Mouse (Mus musculus): ENCODE measurements around the gene P2ry6. TPM values are rescaled to one million over a fixed set of nuclear protein-coding genes. Genes with fewer than 3 reads are reported as not detected.

Gene P2ry6
- total RNA-seq, 1 experiment, result 0.45 TPM

GRCm38 (mm10) chr7:100908061-100908460, 66.4 kb downstream of the P2ry6 start:
- Histone ChIP-seq H3K27ac (ENCODE audit: insufficient read depth, low read depth, low read length, poor library complexity, severe bottlenecking) (no peak overlapping the region), H3K4me3 (ENCODE audit: insufficient read depth in 1 of 2, low read depth in 1 of 2, low read length in 2 of 2, poor library complexity in 1 of 2, severe bottlenecking in 1 of 2) (peak overlapping the region; percentile 11 to 42; a peak in 3 of 4 replicates), H3K9me3 (ENCODE audit: control insufficient read depth, insufficient read depth, low read depth, low read length) (no peaks in the 10 kb centered on the region), H3K4me1 (ENCODE audit: control insufficient read depth in 2 of 2, insufficient read depth in 2 of 2, low read length in 2 of 2, poor library complexity in 1 of 2) (peaks cover 4 to 10% of the 10 kb centered on the region in 2 experiments; a peak in 2 of 4 replicates), H3K9ac (ENCODE audit: insufficient read depth, low read depth, low read length, poor library complexity, severe bottlenecking) (peak overlapping the region; percentile 58), H3K36me3 (ENCODE audit: control insufficient read depth, insufficient read depth, low read length, poor library complexity, severe bottlenecking) (peaks cover 3% of the 10 kb centered on the region; the same call in 1 of the 2 replicates)
- DNase-seq (ENCODE audit: low read depth, low spot score), result no peak
- TF ChIP-seq MAFK (IDR thresholded peaks at IDR 0.05; ENCODE audit: insufficient read depth, low read depth, low read length) (no peak), HCFC1 (IDR thresholded peaks at IDR 0.05; ENCODE audit: borderline replicate concordance, insufficient read depth, low read length) (no peak), CHD2 (IDR thresholded peaks at IDR 0.05; ENCODE audit: low read depth, low read length) (no peak)
- in situ Hi-C loops (cut with MboI; ENCODE audit: low sequenced_read_pairs in 2 of 2, unreplicated experiment in 2 of 2), result no loop called here

- TF ChIP-seq MAFK (IDR thresholded peaks at IDR 0.05; ENCODE audit: insufficient read depth, low read depth, low read length), result no peak
- no peak for TF ChIP-seq CHD2 (IDR thresholded peaks at IDR 0.05; ENCODE audit: low read depth, low read length)
- TF ChIP-seq ZC3H11A (IDR thresholded peaks at IDR 0.05; ENCODE audit: borderline replicate concordance, low read depth, low read length), result peak; percentile 53; the same call in 1 of the 2 replicates
- TF ChIP-seq ZNF384 (IDR thresholded peaks at IDR 0.05; ENCODE audit: low read depth, low read length), result peak; percentile 91
- TF ChIP-seq HCFC1 (IDR thresholded peaks at IDR 0.05; ENCODE audit: borderline replicate concordance, insufficient read depth, low read length), result no peak
- Histone ChIP-seq H3K36me3 (ENCODE audit: control insufficient read depth, insufficient read depth, low read length, poor library complexity, severe bottlenecking) (peaks cover 3% of the 10 kb centered on the region; the same call in 1 of the 2 replicates), H3K4me3 (ENCODE audit: insufficient read depth in 1 of 2, low read depth in 1 of 2, low read length in 2 of 2, poor library complexity in 1 of 2, severe bottlenecking in 1 of 2) (no peak overlapping the region), H3K4me1 (ENCODE audit: control insufficient read depth in 2 of 2, insufficient read depth in 2 of 2, low read length in 2 of 2, poor library complexity in 1 of 2) (peaks cover 4 to 10% of the 10 kb centered on the region in 2 experiments; a peak in 2 of 4 replicates), H3K9me3 (ENCODE audit: control insufficient read depth, insufficient read depth, low read depth, low read length) (no peaks in the 10 kb centered on the region), H3K9ac (ENCODE audit: insufficient read depth, low read depth, low read length, poor library complexity, severe bottlenecking) (no peak overlapping the region), H3K27ac (ENCODE audit: insufficient read depth, low read depth, low read length, poor library complexity, severe bottlenecking) (no peak overlapping the region)
- in situ Hi-C loops (cut with MboI; ENCODE audit: low sequenced_read_pairs in 2 of 2, unreplicated experiment in 2 of 2), result no loop called here
- DNase-seq (ENCODE audit: low read depth, low spot score), result peak; percentile 51
These were observed 67.2 kb downstream of the P2ry6 start for GRCm38 (mm10) chr7:100907231-100907630.

DNA sequence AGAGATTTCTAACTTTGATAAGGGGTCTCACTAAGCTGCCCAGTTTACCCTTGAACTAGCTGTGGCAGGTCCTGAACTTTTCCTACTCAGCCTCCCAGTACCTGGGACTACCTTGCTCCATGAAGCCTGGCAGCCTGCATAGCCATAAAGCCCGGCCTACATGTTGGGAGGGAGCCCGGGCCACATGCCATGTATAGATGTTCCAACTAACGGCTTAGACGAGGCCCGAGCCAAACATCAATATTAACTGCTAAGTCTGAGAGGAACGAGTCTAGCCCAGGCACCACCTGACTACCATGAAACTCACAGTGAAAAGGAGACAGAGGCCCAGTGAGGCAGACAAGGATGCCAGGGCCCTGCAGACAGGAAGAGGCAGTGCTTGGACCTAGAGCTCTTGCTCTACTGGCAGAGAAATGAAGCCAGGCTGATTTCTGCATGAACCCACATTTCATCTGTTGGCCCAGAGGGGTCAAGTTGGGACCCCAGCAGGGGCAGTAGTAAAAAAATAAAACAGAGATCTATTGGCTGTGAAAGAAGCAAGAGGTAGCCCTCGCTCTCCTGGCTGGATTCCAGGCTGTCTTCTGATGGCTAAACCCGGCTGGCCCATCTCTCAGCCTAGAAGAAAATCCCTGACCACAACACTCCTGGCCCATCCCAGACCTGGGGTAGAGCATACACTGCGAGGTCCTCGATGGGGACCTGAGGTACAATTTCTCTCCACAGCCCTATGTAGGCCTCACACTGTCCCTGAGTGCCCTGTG, 68.2 kb downstream of the P2ry6 start:
- no peak overlapping the region for H3K27ac ChIP-seq (ENCODE audit: insufficient read depth, low read depth, low read length, poor library complexity, severe bottlenecking)
- no peak overlapping the region for H3K9ac ChIP-seq (ENCODE audit: insufficient read depth, low read depth, low read length, poor library complexity, severe bottlenecking)
- TF ChIP-seq ZNF384 (IDR thresholded peaks at IDR 0.05; ENCODE audit: low read depth, low read length), result no peak
- TF ChIP-seq ZC3H11A (IDR thresholded peaks at IDR 0.05; ENCODE audit: borderline replicate concordance, low read depth, low read length), result no peak
- no peak for TF ChIP-seq MAFK (IDR thresholded peaks at IDR 0.05; ENCODE audit: insufficient read depth, low read depth, low read length)
- TF ChIP-seq CHD2 (IDR thresholded peaks at IDR 0.05; ENCODE audit: low read depth, low read length), result no peak
- TF ChIP-seq HCFC1 (IDR thresholded peaks at IDR 0.05; ENCODE audit: borderline replicate concordance, insufficient read depth, low read length), result no peak
- H3K36me3 ChIP-seq (ENCODE audit: control insufficient read depth, insufficient read depth, low read length, poor library complexity, severe bottlenecking), result peaks cover 3% of the 10 kb centered on the region; the same call in 1 of the 2 replicates
- peaks cover 4 to 8% of the 10 kb centered on the region in 2 experiments; a peak in 2 of 4 replicates for H3K4me1 ChIP-seq (ENCODE audit: control insufficient read depth in 2 of 2, insufficient read depth in 2 of 2, low read length in 2 of 2, poor library complexity in 1 of 2)
- no peak overlapping the region for H3K4me3 ChIP-seq (ENCODE audit: insufficient read depth in 1 of 2, low read depth in 1 of 2, low read length in 2 of 2, poor library complexity in 1 of 2, severe bottlenecking in 1 of 2)
- in situ Hi-C loops (cut with MboI; ENCODE audit: low sequenced_read_pairs in 2 of 2, unreplicated experiment in 2 of 2), result no loop called here
- DNase-seq (ENCODE audit: low read depth, low spot score), result no peak
- H3K9me3 ChIP-seq (ENCODE audit: control insufficient read depth, insufficient read depth, low read depth, low read length), result no peaks in the 10 kb centered on the region

- TF ChIP-seq MAFK (IDR thresholded peaks at IDR 0.05; ENCODE audit: insufficient read depth, low read depth, low read length) (no peak), ZNF384 (IDR thresholded peaks at IDR 0.05; ENCODE audit: low read depth, low read length) (no peak), HCFC1 (IDR thresholded peaks at IDR 0.05; ENCODE audit: borderline replicate concordance, insufficient read depth, low read length) (no peak), ZC3H11A (IDR thresholded peaks at IDR 0.05; ENCODE audit: borderline replicate concordance, low read depth, low read length) (no peak)
- Histone ChIP-seq H3K27ac (ENCODE audit: insufficient read depth, low read depth, low read length, poor library complexity, severe bottlenecking) (no peak overlapping the region), H3K9me3 (ENCODE audit: control insufficient read depth, insufficient read depth, low read depth, low read length) (no peaks in the 10 kb centered on the region), H3K4me1 (ENCODE audit: control insufficient read depth in 2 of 2, insufficient read depth in 2 of 2, low read length in 2 of 2, poor library complexity in 1 of 2) (peaks cover 4 to 7% of the 10 kb centered on the region in 2 experiments; a peak in 2 of 4 replicates), H3K36me3 (ENCODE audit: control insufficient read depth, insufficient read depth, low read length, poor library complexity, severe bottlenecking) (peaks cover 3% of the 10 kb centered on the region; the same call in 1 of the 2 replicates), H3K9ac (ENCODE audit: insufficient read depth, low read depth, low read length, poor library complexity, severe bottlenecking) (no peak overlapping the region), H3K4me3 (ENCODE audit: insufficient read depth in 1 of 2, low read depth in 1 of 2, low read length in 2 of 2, poor library complexity in 1 of 2, severe bottlenecking in 1 of 2) (no peak overlapping the region)
- in situ Hi-C loops (cut with MboI; ENCODE audit: low sequenced_read_pairs in 2 of 2, unreplicated experiment in 2 of 2), result no loop called here
- no peak for DNase-seq (ENCODE audit: low read depth, low spot score)
These were observed 69.4 kb downstream of the P2ry6 start for GRCm38 (mm10) chr7:100905037-100905436.

Measured in ES-E14 (cell line).